Mouse (Mus musculus): ENCODE measurements at regions not wholly inside any gene's neighbourhood (a gene's known extent, or its start where the extent isn't known, plus 50 kb on each side); places are given as distances from the start of the nearest gene placed in this dataset.

GRCm38 (mm10) chr3:52214114-52214513 lies 54.0 kb upstream of the Foxo1 start:
- H3K36me3 ChIP-seq (ENCODE audit: control insufficient read depth, insufficient read depth): no peaks in the 10 kb centered on the region
- no peaks in the 10 kb centered on the region for H3K79me2 ChIP-seq (ENCODE audit: control insufficient read depth, insufficient read depth)
- no peak for TF ChIP-seq USF1 (IDR thresholded peaks at IDR 0.05; ENCODE audit: low read depth)
- no peak for TF ChIP-seq CTCF (IDR thresholded peaks at IDR 0.05; ENCODE audit: control insufficient read depth, insufficient read depth, insufficient read length)
- no peak for TF ChIP-seq MYOD1 (IDR thresholded peaks at IDR 0.05; ENCODE audit: control insufficient read depth, insufficient read length, low read depth)
- no peak for TF ChIP-seq FOSL1 (IDR thresholded peaks at IDR 0.05; ENCODE audit: insufficient read depth, low read length, poor library complexity, severe bottlenecking)
- TF ChIP-seq MAX (IDR thresholded peaks at IDR 0.05): no peak
- TF ChIP-seq MYOG (IDR thresholded peaks at IDR 0.05; ENCODE audit: control insufficient read depth, extremely low read depth, insufficient read length): no peak
- TF ChIP-seq CEBPB (IDR thresholded peaks at IDR 0.05; ENCODE audit: low read depth): no peak
- H3ac ChIP-seq (ENCODE audit: control insufficient read depth, insufficient read length, low read depth): no peak overlapping the region
- H3K4me3 ChIP-seq (ENCODE audit: insufficient read depth, poor library complexity, severe bottlenecking): no peak overlapping the region
- H3K79me3 ChIP-seq (ENCODE audit: low read depth): no peaks in the 10 kb centered on the region
- H3K27me3 ChIP-seq (ENCODE audit: control insufficient read depth, insufficient read depth, insufficient read length): no peaks in the 10 kb centered on the region

- H3ac ChIP-seq (ENCODE audit: control insufficient read depth, insufficient read length, low read depth): no peak overlapping the region
- no peaks in the 10 kb centered on the region for H3K79me2 ChIP-seq (ENCODE audit: control insufficient read depth, insufficient read depth)
- no peaks in the 10 kb centered on the region for H3K36me3 ChIP-seq (ENCODE audit: control insufficient read depth, insufficient read depth)
- H3K4me3 ChIP-seq (ENCODE audit: insufficient read depth, poor library complexity, severe bottlenecking): no peak overlapping the region
- TF ChIP-seq CEBPB (IDR thresholded peaks at IDR 0.05; ENCODE audit: low read depth) (no peak), MAX (IDR thresholded peaks at IDR 0.05) (no peak), USF1 (IDR thresholded peaks at IDR 0.05; ENCODE audit: low read depth) (no peak), FOSL1 (IDR thresholded peaks at IDR 0.05; ENCODE audit: insufficient read depth, low read length, poor library complexity, severe bottlenecking) (no peak), MYOG (IDR thresholded peaks at IDR 0.05; ENCODE audit: control insufficient read depth, extremely low read depth, insufficient read length) (no peak), CTCF (IDR thresholded peaks at IDR 0.05; ENCODE audit: control insufficient read depth, insufficient read depth, insufficient read length) (no peak), MYOD1 (IDR thresholded peaks at IDR 0.05; ENCODE audit: control insufficient read depth, insufficient read length, low read depth) (no peak)
- no peaks in the 10 kb centered on the region for H3K27me3 ChIP-seq (ENCODE audit: control insufficient read depth, insufficient read depth, insufficient read length)
- no peaks in the 10 kb centered on the region for H3K79me3 ChIP-seq (ENCODE audit: low read depth)
Measured at GRCm38 (mm10) chr3:52215083-52215482, 53.1 kb upstream of the Foxo1 start.

Data from C2C12 (cell line).